Mouse (Mus musculus) forebrain, embryonic 12.5 days (tissue): Measurements from ENCODE around the gene Lrrc4. TPM values are rescaled to one million over a fixed set of nuclear protein-coding genes. Genes with fewer than 3 reads are reported as not detected.

Experiments
- ATAC-seq: fragments of 200-750 bp; cut with Nextera tagmentation; 2 replicates; pipeline ENCODE4 v1.8.0; 2017; ENCODE audit warnings: moderate TSS enrichment; ENCODE audit not compliant: low FRiP score
- H3K27ac ChIP-seq: fragments of 300-500 bp; sonication (generic); 2 replicates; pipeline ENCODE4 v1.5.1; 2016; ENCODE audit warnings: mild to moderate bottlenecking
- H3K27me3 ChIP-seq: fragments of 300-500 bp; sonication (generic); 2 replicates; pipeline ENCODE4 v1.6.1; 2016; ENCODE audit warnings: mild to moderate bottlenecking
- H3K36me3 ChIP-seq: fragments of 300-500 bp; sonication (generic); replicated peaks from 2 replicates; pipeline ENCODE4 v1.6.1; 2016; ENCODE audit warnings: mild to moderate bottlenecking
- H3K4me1 ChIP-seq: fragments of 300-500 bp; sonication (generic); 2 replicates; pipeline ENCODE4 v1.6.1; 2016
- H3K4me2 ChIP-seq: fragments of 300-500 bp; sonication (generic); 2 replicates; pipeline ENCODE4 v1.6.1; 2016; ENCODE audit warnings: mild to moderate bottlenecking, moderate library complexity
- H3K4me3 ChIP-seq: fragments of 300-500 bp; sonication (generic); replicated peaks from 2 replicates; pipeline ENCODE4 v1.5.1; 2016; ENCODE audit warnings: mild to moderate bottlenecking
- H3K9ac ChIP-seq: fragments of 300-500 bp; sonication (generic); 2 replicates; pipeline ENCODE4 v1.6.1; 2016; ENCODE audit warnings: mild to moderate bottlenecking
- H3K9me3 ChIP-seq: fragments of 300-500 bp; sonication (generic); 2 replicates; pipeline ENCODE4 v1.6.1; 2016
- WGBS: fragments of 180-500 bp; shearing (Covaris S2); methylation state at CpG from one replicate; pipeline ENCODE4 v1.1.7; 2016; 5-methylcytosine and 5-hydroxymethylcytosine counted together
- polyA plus RNA-seq: library from polyadenylated mRNA; unstranded; fragments of >200 nt; fragmentation: Nextera tagmentation; extraction: Ambion mirVana; gene quantifications from 2 replicates; pipeline ENCODE4 v1.2.1, GENCODE M21; 2016

Gene Lrrc4
- polyA plus RNA-seq, 1 experiment from 2014 or later, result 3.1 TPM

GRCm38 (mm10) chr6:28672388-28672787, 159.2 kb downstream of the Lrrc4 start:
- Histone ChIP-seq H3K36me3 (no peaks in the 10 kb centered on the region), H3K9me3 (no peaks in the 10 kb centered on the region), H3K4me3 (no peak overlapping the region), H3K27me3 (no peaks in the 10 kb centered on the region), H3K4me1 (no peaks in the 10 kb centered on the region), H3K9ac (no peak overlapping the region), H3K4me2 (no peak overlapping the region), H3K27ac (no peak overlapping the region)
- WGBS, result 84% methylated on average over 1 of the region's 1 CpGs
- no peak for ATAC-seq

- Histone ChIP-seq H3K36me3 (no peaks in the 10 kb centered on the region), H3K9ac (no peak overlapping the region), H3K4me1 (peaks cover 5% of the 10 kb centered on the region; the same call in 1 of the 2 replicates), H3K4me2 (no peak overlapping the region), H3K27ac (no peak overlapping the region), H3K4me3 (no peak overlapping the region), H3K27me3 (no peaks in the 10 kb centered on the region), H3K9me3 (no peaks in the 10 kb centered on the region)
- no peak for ATAC-seq
- WGBS, result 95% methylated on average over 5 of the region's 5 CpGs
Measured at GRCm38 (mm10) chr6:28669251-28669650, 162.3 kb downstream of the Lrrc4 start.

GRCm38 (mm10) chr6:28667586-28667985, 164.0 kb downstream of the Lrrc4 start:
- no peak overlapping the region for H3K27ac ChIP-seq
- no peak overlapping the region for H3K4me3 ChIP-seq
- H3K9ac ChIP-seq, result no peak overlapping the region
- H3K36me3 ChIP-seq, result no peaks in the 10 kb centered on the region
- H3K9me3 ChIP-seq, result no peaks in the 10 kb centered on the region
- WGBS, result 88% methylated on average over 1 of the region's 1 CpGs
- peaks cover 5% of the 10 kb centered on the region; the same call in 1 of the 2 replicates for H3K4me1 ChIP-seq
- H3K4me2 ChIP-seq, result no peak overlapping the region
- H3K27me3 ChIP-seq, result no peaks in the 10 kb centered on the region
- ATAC-seq, result no peak

GRCm38 (mm10) chr6:28664716-28665115, 166.8 kb downstream of the Lrrc4 start:
- no peaks in the 10 kb centered on the region for H3K9me3 ChIP-seq
- no peak overlapping the region for H3K4me2 ChIP-seq
- peaks cover 5% of the 10 kb centered on the region; the same call in 1 of the 2 replicates for H3K4me1 ChIP-seq
- H3K4me3 ChIP-seq, result no peak overlapping the region
- no peak for ATAC-seq
- no peak overlapping the region for H3K27ac ChIP-seq
- no peaks in the 10 kb centered on the region for H3K36me3 ChIP-seq
- 88% methylated on average over 3 of the region's 3 CpGs for WGBS
- no peaks in the 10 kb centered on the region for H3K27me3 ChIP-seq
- no peak overlapping the region for H3K9ac ChIP-seq

GRCm38 (mm10) chr6:28663670-28664069, 167.9 kb downstream of the Lrrc4 start:
- Histone ChIP-seq H3K27ac (no peak overlapping the region), H3K9ac (no peak overlapping the region), H3K9me3 (no peaks in the 10 kb centered on the region), H3K4me3 (no peak overlapping the region), H3K36me3 (no peaks in the 10 kb centered on the region), H3K4me1 (peaks cover 13% of the 10 kb centered on the region), H3K4me2 (no peak overlapping the region), H3K27me3 (no peaks in the 10 kb centered on the region)
- WGBS, result 93% methylated on average over 5 of the region's 5 CpGs
- no peak for ATAC-seq

- 91% methylated on average over 3 of the region's 3 CpGs for WGBS
- H3K4me2 ChIP-seq, result no peak overlapping the region
- H3K9me3 ChIP-seq, result no peaks in the 10 kb centered on the region
- H3K9ac ChIP-seq, result no peak overlapping the region
- H3K27me3 ChIP-seq, result no peaks in the 10 kb centered on the region
- H3K27ac ChIP-seq, result no peak overlapping the region
- no peak overlapping the region for H3K4me3 ChIP-seq
- no peak for ATAC-seq
- H3K36me3 ChIP-seq, result no peaks in the 10 kb centered on the region
- H3K4me1 ChIP-seq, result peaks cover 13% of the 10 kb centered on the region
Measured at GRCm38 (mm10) chr6:28663004-28663403, 168.5 kb downstream of the Lrrc4 start.

GRCm38 (mm10) chr6:28656511-28656910, 175.0 kb downstream of the Lrrc4 start:
- H3K9ac ChIP-seq, result no peak overlapping the region
- H3K4me2 ChIP-seq, result no peak overlapping the region
- H3K4me1 ChIP-seq, result peaks cover 8% of the 10 kb centered on the region
- H3K36me3 ChIP-seq, result no peaks in the 10 kb centered on the region
- WGBS, result 97% methylated on average over 5 of the region's 5 CpGs
- H3K4me3 ChIP-seq, result no peak overlapping the region
- H3K27ac ChIP-seq, result no peak overlapping the region
- H3K9me3 ChIP-seq, result no peaks in the 10 kb centered on the region
- no peaks in the 10 kb centered on the region for H3K27me3 ChIP-seq
- no peak for ATAC-seq

GRCm38 (mm10) chr6:28645231-28645630, 186.3 kb downstream of the Lrrc4 start:
- H3K9ac ChIP-seq, result no peak overlapping the region
- no peak overlapping the region for H3K4me2 ChIP-seq
- no peaks in the 10 kb centered on the region for H3K9me3 ChIP-seq
- ATAC-seq, result no peak
- H3K4me1 ChIP-seq, result no peaks in the 10 kb centered on the region; the same call in 1 of the 2 replicates
- no peak overlapping the region for H3K27ac ChIP-seq
- no peak overlapping the region for H3K4me3 ChIP-seq
- no peaks in the 10 kb centered on the region for H3K36me3 ChIP-seq
- no peaks in the 10 kb centered on the region for H3K27me3 ChIP-seq

GRCm38 (mm10) chr6:28642909-28643308, 188.6 kb downstream of the Lrrc4 start:
- H3K27ac ChIP-seq, result no peak overlapping the region
- H3K4me1 ChIP-seq, result peaks cover 8% of the 10 kb centered on the region
- no peaks in the 10 kb centered on the region for H3K9me3 ChIP-seq
- ATAC-seq, result no peak
- no peak overlapping the region for H3K4me2 ChIP-seq
- no peaks in the 10 kb centered on the region for H3K36me3 ChIP-seq
- H3K4me3 ChIP-seq, result no peak overlapping the region
- no peak overlapping the region for H3K9ac ChIP-seq
- no peaks in the 10 kb centered on the region for H3K27me3 ChIP-seq
- WGBS, result 56% methylated on average over 2 of the region's 2 CpGs

GRCm38 (mm10) chr6:28640088-28640487, 191.5 kb downstream of the Lrrc4 start:
- Histone ChIP-seq H3K9ac (no peak overlapping the region), H3K4me1 (peaks cover 17% of the 10 kb centered on the region), H3K27ac (no peak overlapping the region), H3K36me3 (no peaks in the 10 kb centered on the region), H3K4me2 (no peak overlapping the region), H3K4me3 (no peak overlapping the region), H3K9me3 (no peaks in the 10 kb centered on the region), H3K27me3 (no peaks in the 10 kb centered on the region)
- WGBS, result 92% methylated on average over 5 of the region's 5 CpGs
- ATAC-seq, result no peak

GRCm38 (mm10) chr6:28635531-28636348, 195.8 kb downstream of the Lrrc4 start:
- H3K4me3 ChIP-seq, result no peak overlapping the region
- no peak overlapping the region for H3K27ac ChIP-seq
- H3K9ac ChIP-seq, result no peak overlapping the region
- H3K27me3 ChIP-seq, result no peaks in the 10 kb centered on the region
- 79% methylated on average over 6 of the region's 6 CpGs for WGBS
- peaks cover 31% of the 10 kb centered on the region for H3K4me1 ChIP-seq
- H3K4me2 ChIP-seq, result no peak overlapping the region
- H3K9me3 ChIP-seq, result no peaks in the 10 kb centered on the region
- no peak for ATAC-seq
- H3K36me3 ChIP-seq, result no peaks in the 10 kb centered on the region

GRCm38 (mm10) chr6:28635092-28635491, 196.5 kb downstream of the Lrrc4 start:
- Histone ChIP-seq H3K36me3 (no peaks in the 10 kb centered on the region), H3K4me1 (peaks cover 33% of the 10 kb centered on the region), H3K27me3 (no peaks in the 10 kb centered on the region), H3K4me3 (no peak overlapping the region), H3K9ac (no peak overlapping the region), H3K27ac (no peak overlapping the region), H3K4me2 (no peak overlapping the region), H3K9me3 (no peaks in the 10 kb centered on the region)
- WGBS, result 56% methylated on average over 1 of the region's 1 CpGs
- ATAC-seq, result no peak

- no peak overlapping the region for H3K4me3 ChIP-seq
- no peak for ATAC-seq
- no peaks in the 10 kb centered on the region for H3K36me3 ChIP-seq
- no peak overlapping the region for H3K4me2 ChIP-seq
- H3K9ac ChIP-seq, result no peak overlapping the region
- H3K27ac ChIP-seq, result 0 out of 2 replicates have a peak overlapping the region, but pooled peaks have one; percentile 9
- WGBS, result 50% methylated on average over 3 of the region's 3 CpGs
- no peaks in the 10 kb centered on the region for H3K27me3 ChIP-seq
- H3K9me3 ChIP-seq, result no peaks in the 10 kb centered on the region
- H3K4me1 ChIP-seq, result peaks cover 42% of the 10 kb centered on the region
Measured at GRCm38 (mm10) chr6:28633656-28634055, 197.9 kb downstream of the Lrrc4 start.
